Mouse (Mus musculus): ENCODE data around the gene Rps6kl1. TPM values are rescaled to one million over a fixed set of nuclear protein-coding genes. Genes with fewer than 3 reads are reported as not detected.

Rps6kl1 gene
- polyA plus RNA-seq, 1 experiment from 2014 or later, result 1.1 TPM

DNA sequence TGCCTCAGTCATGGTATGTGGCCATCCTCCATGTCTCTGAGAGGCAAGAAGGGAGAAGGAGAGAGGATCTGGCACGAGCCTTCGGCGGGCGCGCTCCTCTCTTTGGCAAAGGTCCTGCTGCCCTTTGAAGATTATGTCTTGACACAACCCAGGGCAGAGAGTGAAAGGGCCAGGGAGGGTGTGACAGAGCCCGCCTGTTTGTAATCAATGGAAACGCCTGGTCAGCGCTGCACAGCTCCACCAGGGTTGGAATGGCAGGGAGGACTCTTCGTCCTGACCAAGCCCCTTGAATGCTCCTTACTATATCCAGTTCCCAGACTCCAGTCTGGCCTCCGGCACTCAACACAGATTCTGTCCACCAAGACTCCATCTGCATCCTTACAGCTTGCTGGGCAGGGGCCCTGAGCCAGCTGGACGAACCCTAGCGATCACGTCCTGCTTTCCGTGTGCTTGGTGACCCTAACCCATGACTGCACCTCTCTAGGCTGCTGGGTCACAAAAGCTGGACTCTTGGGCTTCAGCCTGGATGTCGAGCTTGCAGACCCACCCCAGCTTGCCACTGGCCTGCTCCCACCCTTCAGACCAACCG is 24.1 kb upstream of the Rps6kl1 start:
- H3K9ac ChIP-seq, result peak overlapping the region; percentile 63
- peaks cover 48% of the 10 kb centered on the region for H3K4me1 ChIP-seq
- no peaks in the 10 kb centered on the region for H3K9me3 ChIP-seq
- ATAC-seq (ENCODE audit: insufficient number of reproducible peaks, insufficient read depth, low FRiP score, low TSS enrichment, low read depth), result no peak
- H3K4me3 ChIP-seq, result peak overlapping the region; percentile 41
- WGBS, result 47% methylated on average over 16 of the region's 16 CpGs
- peaks cover 22% of the 10 kb centered on the region for H3K27me3 ChIP-seq
- peak overlapping the region; percentile 65 for H3K4me2 ChIP-seq
- peak overlapping the region; percentile 60 for H3K27ac ChIP-seq
- no peaks in the 10 kb centered on the region; the same call in 1 of the 2 replicates for H3K36me3 ChIP-seq

DNA sequence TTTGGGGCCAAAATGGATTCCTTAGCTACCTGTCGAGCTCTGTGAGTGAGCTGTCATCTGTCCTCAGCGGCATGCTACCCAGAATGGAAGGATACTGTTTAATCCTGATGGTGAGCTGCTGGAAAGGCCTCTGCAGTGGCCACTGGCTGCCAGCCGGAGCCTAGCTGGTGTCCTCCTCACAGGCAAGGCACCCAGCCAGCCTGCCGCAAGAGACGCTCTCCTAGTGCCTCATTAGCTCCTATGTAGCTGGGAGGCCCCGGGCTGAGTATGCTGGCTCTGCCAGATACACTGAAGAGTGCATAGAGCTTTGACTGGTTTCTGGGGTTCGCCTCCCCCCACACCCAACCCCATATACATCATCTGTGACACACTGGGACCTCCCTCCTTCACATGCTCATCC is 23.0 kb upstream of the Rps6kl1 start:
- WGBS, result 67% methylated on average over 7 of the region's 7 CpGs
- Histone ChIP-seq H3K27me3 (peaks cover 15% of the 10 kb centered on the region), H3K9me3 (no peaks in the 10 kb centered on the region), H3K36me3 (no peaks in the 10 kb centered on the region; the same call in 1 of the 2 replicates), H3K27ac (no peak overlapping the region), H3K4me2 (peak overlapping the region; percentile 65), H3K9ac (0 out of 2 replicates have a peak overlapping the region, but pooled peaks have one; percentile 12), H3K4me1 (peaks cover 59% of the 10 kb centered on the region), H3K4me3 (no peak overlapping the region)
- ATAC-seq (ENCODE audit: insufficient number of reproducible peaks, insufficient read depth, low FRiP score, low TSS enrichment, low read depth), result no peak

GRCm38 (mm10) chr12:85170948-85171307 is 19.9 kb upstream of the Rps6kl1 start:
- Histone ChIP-seq H3K27me3 (no peaks in the 10 kb centered on the region), H3K27ac (no peak overlapping the region)

DNA sequence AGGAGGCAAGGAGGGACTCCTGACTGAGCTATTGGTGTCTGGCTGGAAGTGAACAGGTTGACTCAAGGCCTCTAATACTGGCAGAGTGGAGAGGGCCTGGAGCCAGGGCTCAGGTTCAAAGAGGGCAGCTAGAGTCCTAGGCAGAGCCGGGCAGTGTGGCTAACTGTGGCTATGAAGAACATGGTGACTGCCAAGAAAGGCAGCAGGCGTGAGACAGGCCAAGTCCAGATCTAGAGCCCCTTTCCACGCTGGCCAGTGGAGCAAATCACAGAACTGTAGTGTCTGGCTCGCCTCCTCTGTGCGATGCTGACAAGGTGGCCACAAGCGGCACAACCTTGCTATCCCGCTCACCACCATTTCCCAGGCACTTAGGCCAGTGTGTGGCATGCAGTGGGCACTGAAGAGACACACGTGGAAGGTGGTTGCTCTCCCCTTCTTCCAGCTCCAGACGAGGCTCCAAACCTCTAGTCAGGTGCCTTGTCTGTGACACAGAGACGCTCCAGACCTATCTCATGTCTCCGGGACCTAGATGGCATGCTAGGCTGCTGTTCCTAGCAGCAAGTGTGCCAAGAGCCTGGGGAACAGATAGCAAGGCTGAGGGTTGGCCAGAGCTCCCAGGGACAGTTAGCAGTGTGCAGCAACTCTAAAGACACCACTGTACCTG is 19.4 kb upstream of the Rps6kl1 start:
- Histone ChIP-seq H3K4me3 (no peak overlapping the region), H3K9me3 (no peaks in the 10 kb centered on the region), H3K27ac (0 out of 2 replicates have a peak overlapping the region, but pooled peaks have one; percentile 5), H3K36me3 (peaks cover 12% of the 10 kb centered on the region; the same call in 1 of the 2 replicates), H3K4me1 (peaks cover 35% of the 10 kb centered on the region), H3K4me2 (no peak overlapping the region), H3K9ac (no peak overlapping the region), H3K27me3 (no peaks in the 10 kb centered on the region)
- ATAC-seq (ENCODE audit: insufficient number of reproducible peaks, insufficient read depth, low FRiP score, low TSS enrichment, low read depth), result no peak
- 86% methylated on average over 11 of the region's 11 CpGs for WGBS

More at GRCm38 (mm10) chr12:85170948-85171307, 19.9 kb upstream of the Rps6kl1 start:
- Histone ChIP-seq H3K4me1 (peaks cover 40% of the 10 kb centered on the region), H3K36me3 (peaks cover 9% of the 10 kb centered on the region; the same call in 1 of the 2 replicates), H3K9ac (no peak overlapping the region), H3K9me3 (no peaks in the 10 kb centered on the region), H3K4me2 (no peak overlapping the region), H3K4me3 (no peak overlapping the region)
- ATAC-seq (ENCODE audit: insufficient number of reproducible peaks, insufficient read depth, low FRiP score, low TSS enrichment, low read depth), result no peak
- 49% methylated on average over 3 of the region's 3 CpGs for WGBS

DNA sequence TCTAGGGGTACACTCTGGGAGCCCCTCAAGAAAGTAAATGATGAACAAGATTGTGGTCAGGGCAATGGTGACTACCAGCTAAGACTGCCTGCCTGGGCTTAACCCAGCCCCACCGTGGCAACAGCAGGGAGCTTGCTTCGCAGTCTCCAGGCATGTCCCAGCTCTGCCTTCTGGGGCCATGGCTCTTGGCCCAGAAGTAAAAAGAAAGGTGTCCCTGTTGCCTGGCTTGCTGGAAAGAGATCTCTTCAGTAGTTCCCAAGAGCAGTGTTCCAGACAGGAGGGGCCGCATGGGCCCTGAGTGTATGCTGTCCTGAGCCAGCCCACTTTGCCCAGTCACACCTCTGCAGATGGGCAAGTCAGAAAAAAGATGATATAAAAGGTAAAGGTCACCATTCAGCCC is 18.8 kb upstream of the Rps6kl1 start:
- 0 out of 2 replicates have a peak, but pooled peaks have one; percentile 16 for ATAC-seq (ENCODE audit: insufficient number of reproducible peaks, insufficient read depth, low FRiP score, low TSS enrichment, low read depth)
- peak overlapping the region; percentile 55 for H3K4me2 ChIP-seq
- H3K9me3 ChIP-seq, result no peaks in the 10 kb centered on the region
- H3K4me1 ChIP-seq, result peaks cover 30% of the 10 kb centered on the region
- H3K27ac ChIP-seq, result no peak overlapping the region
- no peak overlapping the region for H3K4me3 ChIP-seq
- WGBS, result 52% methylated on average over 3 of the region's 3 CpGs
- H3K36me3 ChIP-seq, result peaks cover 12% of the 10 kb centered on the region; the same call in 1 of the 2 replicates
- 0 out of 2 replicates have a peak overlapping the region, but pooled peaks have one; percentile 16 for H3K9ac ChIP-seq
- no peaks in the 10 kb centered on the region for H3K27me3 ChIP-seq

GRCm38 (mm10) chr12:85169117-85169858 is 18.2 kb upstream of the Rps6kl1 start:
- peak overlapping the region; percentile 55 for H3K4me2 ChIP-seq
- H3K27ac ChIP-seq, result no peak overlapping the region
- peaks cover 29% of the 10 kb centered on the region for H3K4me1 ChIP-seq
- 26% methylated on average over 27 of the region's 27 CpGs for WGBS
- H3K27me3 ChIP-seq, result no peaks in the 10 kb centered on the region
- peaks cover 12% of the 10 kb centered on the region; the same call in 1 of the 2 replicates for H3K36me3 ChIP-seq
- ATAC-seq (ENCODE audit: insufficient number of reproducible peaks, insufficient read depth, low FRiP score, low TSS enrichment, low read depth), result peak; percentile 10; the same call in 1 of the 2 replicates
- peak overlapping the region; percentile 49; the same call in 1 of the 2 replicates for H3K9ac ChIP-seq
- peak overlapping the region; percentile 30 for H3K4me3 ChIP-seq
- no peaks in the 10 kb centered on the region for H3K9me3 ChIP-seq

DNA sequence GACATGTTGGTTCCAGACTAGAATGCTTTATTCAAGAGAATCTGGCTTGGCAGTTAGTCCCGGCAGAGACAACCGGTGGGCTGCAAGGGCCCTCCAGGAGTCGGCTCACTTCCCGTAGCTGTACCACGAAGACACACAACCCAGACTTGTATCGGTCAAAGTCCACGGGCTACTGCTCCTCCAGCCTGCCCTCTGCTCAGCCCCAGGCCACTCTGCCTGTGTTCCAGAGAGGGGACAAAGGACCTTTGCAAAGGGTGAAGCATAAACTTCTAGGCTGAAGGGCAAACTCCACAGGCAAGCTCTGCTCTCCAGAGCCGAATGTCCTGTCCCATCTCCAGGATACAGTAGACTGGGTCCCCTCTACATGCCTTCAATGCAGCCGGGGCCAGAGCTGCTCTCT is 15.6 kb upstream of the Rps6kl1 start:
- Histone ChIP-seq H3K27ac (no peak overlapping the region), H3K4me1 (peaks cover 20% of the 10 kb centered on the region), H3K4me2 (no peak overlapping the region), H3K9me3 (no peaks in the 10 kb centered on the region), H3K36me3 (peaks cover 12% of the 10 kb centered on the region; the same call in 1 of the 2 replicates), H3K27me3 (no peaks in the 10 kb centered on the region), H3K4me3 (no peak overlapping the region), H3K9ac (no peak overlapping the region)
- ATAC-seq (ENCODE audit: insufficient number of reproducible peaks, insufficient read depth, low FRiP score, low TSS enrichment, low read depth), result no peak
- WGBS, result 83% methylated on average over 9 of the region's 9 CpGs

- Histone ChIP-seq H3K4me1 (peaks cover 9% of the 10 kb centered on the region), H3K9ac (no peak overlapping the region), H3K4me2 (no peak overlapping the region), H3K4me3 (no peak overlapping the region), H3K9me3 (no peaks in the 10 kb centered on the region), H3K27me3 (no peaks in the 10 kb centered on the region), H3K36me3 (peaks cover 12% of the 10 kb centered on the region; the same call in 1 of the 2 replicates), H3K27ac (no peak overlapping the region)
- 89% methylated on average over 5 of the region's 5 CpGs for WGBS
- no peak for ATAC-seq (ENCODE audit: insufficient number of reproducible peaks, insufficient read depth, low FRiP score, low TSS enrichment, low read depth)
Observed at GRCm38 (mm10) chr12:85164996-85165395, 13.9 kb upstream of the Rps6kl1 start.

DNA sequence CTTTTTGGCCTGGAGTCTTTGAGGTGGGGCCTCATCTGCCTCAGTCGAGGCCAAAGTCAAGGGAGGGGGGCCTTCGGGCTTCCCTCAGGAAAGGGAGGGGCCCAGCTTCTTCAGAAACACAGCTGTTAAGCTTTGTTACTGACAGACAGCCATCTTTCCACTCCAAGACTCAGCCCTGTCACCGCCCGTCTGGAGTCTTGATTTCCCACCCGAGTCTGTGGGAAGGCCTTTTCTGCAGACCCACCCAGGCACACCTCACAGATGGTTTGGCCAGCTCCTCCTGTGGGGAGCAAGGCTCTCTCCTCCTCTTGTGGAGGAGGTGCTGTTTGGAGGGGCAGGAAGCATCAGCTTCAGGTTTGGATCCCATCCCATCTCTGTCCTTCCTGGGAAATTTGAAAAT is 8.5 kb upstream of the Rps6kl1 start:
- 67% methylated on average over 5 of the region's 5 CpGs for WGBS
- 0 out of 2 replicates have a peak, but pooled peaks have one; percentile 32 for ATAC-seq (ENCODE audit: insufficient number of reproducible peaks, insufficient read depth, low FRiP score, low TSS enrichment, low read depth)
- no peak overlapping the region for H3K4me2 ChIP-seq
- no peaks in the 10 kb centered on the region for H3K27me3 ChIP-seq
- H3K4me1 ChIP-seq, result peaks cover 7% of the 10 kb centered on the region
- H3K9me3 ChIP-seq, result no peaks in the 10 kb centered on the region
- no peak overlapping the region for H3K4me3 ChIP-seq
- H3K9ac ChIP-seq, result no peak overlapping the region
- H3K27ac ChIP-seq, result no peak overlapping the region
- H3K36me3 ChIP-seq, result no peaks in the 10 kb centered on the region

DNA sequence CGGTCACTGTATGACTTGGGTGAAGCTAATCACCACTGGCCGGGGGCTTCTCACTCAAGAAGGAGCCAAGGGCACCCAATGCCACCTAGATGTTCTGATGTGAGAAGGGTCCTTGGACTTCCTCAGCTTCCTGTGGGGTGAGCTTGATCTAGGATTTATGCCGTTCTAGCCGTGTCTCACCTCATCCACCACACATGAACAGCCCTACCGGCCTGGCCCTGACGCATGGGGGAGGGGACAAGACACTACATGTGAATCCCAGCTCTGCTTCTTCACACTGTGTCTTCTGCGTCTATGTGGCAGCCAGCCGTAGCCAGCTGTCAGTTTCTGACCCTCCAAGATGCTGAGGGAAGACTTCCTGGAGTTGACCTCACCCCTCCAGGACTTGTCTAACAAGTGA is 7.7 kb upstream of the Rps6kl1 start:
- 93% methylated on average over 8 of the region's 8 CpGs for WGBS
- no peak overlapping the region for H3K4me3 ChIP-seq
- no peak overlapping the region for H3K4me2 ChIP-seq
- no peaks in the 10 kb centered on the region for H3K36me3 ChIP-seq
- no peaks in the 10 kb centered on the region for H3K27me3 ChIP-seq
- H3K9me3 ChIP-seq, result no peaks in the 10 kb centered on the region
- H3K27ac ChIP-seq, result no peak overlapping the region
- H3K9ac ChIP-seq, result no peak overlapping the region
- H3K4me1 ChIP-seq, result peaks cover 7% of the 10 kb centered on the region
- peak; percentile 23; the same call in 1 of the 2 replicates for ATAC-seq (ENCODE audit: insufficient number of reproducible peaks, insufficient read depth, low FRiP score, low TSS enrichment, low read depth)

DNA sequence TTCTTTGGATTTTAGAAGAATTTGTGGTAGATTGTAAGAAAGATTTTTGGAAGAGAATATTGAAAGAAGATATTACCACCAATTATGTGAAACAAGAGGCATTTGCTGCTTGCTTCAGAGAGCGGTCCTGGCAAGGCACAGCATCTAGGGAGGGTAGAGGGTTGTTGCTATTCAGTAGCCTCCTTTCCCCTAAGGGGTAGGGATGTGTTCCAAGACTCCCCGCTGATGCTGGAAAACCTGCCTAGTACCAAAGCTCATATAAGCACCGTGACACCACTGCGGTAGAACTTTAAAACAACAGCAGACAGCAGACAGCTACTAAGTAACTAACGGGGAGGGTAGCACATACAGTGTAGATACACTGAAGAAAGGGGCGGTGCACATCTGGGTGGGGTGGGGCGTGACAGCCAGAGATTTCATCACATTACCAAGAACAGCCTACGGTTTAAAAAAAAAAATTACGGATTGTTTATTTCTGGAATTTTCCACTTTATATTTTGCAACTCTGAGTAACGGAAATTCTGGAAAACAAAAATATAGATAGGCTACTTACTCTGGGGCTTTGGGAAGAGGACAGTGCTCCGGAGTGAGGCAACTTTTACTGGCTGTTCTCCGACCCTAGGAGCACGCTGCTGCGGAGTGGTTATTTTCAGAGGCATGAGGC is 6.9 kb upstream of the Rps6kl1 start:
- Histone ChIP-seq H3K4me2 (no peak overlapping the region), H3K4me1 (peaks cover 7% of the 10 kb centered on the region), H3K4me3 (no peak overlapping the region), H3K36me3 (no peaks in the 10 kb centered on the region), H3K27ac (no peak overlapping the region), H3K9me3 (no peaks in the 10 kb centered on the region), H3K9ac (no peak overlapping the region), H3K27me3 (0 out of 2 replicates have a peak, but pooled peaks cover 2% of the 10 kb centered on the region)
- WGBS, result 82% methylated on average over 14 of the region's 14 CpGs
- ATAC-seq (ENCODE audit: insufficient number of reproducible peaks, insufficient read depth, low FRiP score, low TSS enrichment, low read depth), result no peak

Data from embryonic facial prominence, embryonic 13.5 days (tissue).